ENCODE assay signal across 9 mouse cellular contexts in genomic region chr9:119320446-119320845, GRCm38 (mm10). TPM values are rescaled to one million over a fixed set of nuclear protein-coding genes. Genes with fewer than 3 reads are reported as not detected.
DNase-seq lines count a peak whose midpoint lies in the region; ATAC-seq and TF ChIP-seq lines count a peak whose summit lies in the region.
"Had no signal": no experiment of that assay in that cellular context is flagged by ENCODE, and none has a peak within 500 bp of the region (broad histone marks: within the 10 kb centered on the region; RNA-seq: fewer than 3 reads in every experiment).

No protein-coding gene starts in this region.

- no peak for TF ChIP-seq POLR2A in kidney, adult 2 months (IDR thresholded peaks at IDR 0.05; ENCODE audit: low read depth, low read length)

- H3K36me3 ChIP-seq in kidney, embryonic 16.5 days (ENCODE audit: insufficient read depth, low read length), result 0 out of 2 replicates have a peak, but pooled peaks cover 2% of the 10 kb centered on the region
- no peaks in the 10 kb centered on the region for H3K36me3 ChIP-seq in kidney, adult 2 months (ENCODE audit: control insufficient read depth, insufficient read depth, low read length)
- H3K36me3 ChIP-seq in embryonic facial prominence, embryonic 15.5 days, result no peaks in the 10 kb centered on the region
- H3K36me3 ChIP-seq in hindbrain, postnatal 0 days (ENCODE audit: insufficient read depth, low read length), result no peaks in the 10 kb centered on the region
- no peaks in the 10 kb centered on the region for H3K36me3 ChIP-seq in midbrain, embryonic 16.5 days (ENCODE audit: control insufficient read depth, insufficient read depth, low read length)

- ATAC-seq in kidney, embryonic 16.5 days (ENCODE audit: low FRiP score, low TSS enrichment), result no peak
- no peak for ATAC-seq in embryonic facial prominence, embryonic 15.5 days (ENCODE audit: insufficient number of reproducible peaks, low FRiP score, low TSS enrichment, low read depth)
- no peak for ATAC-seq in hindbrain, postnatal 0 days
- ATAC-seq in midbrain, embryonic 16.5 days, result no peak

- no peaks in the 10 kb centered on the region for H3K9me3 ChIP-seq in kidney, embryonic 16.5 days (ENCODE audit: low read length)
- no peaks in the 10 kb centered on the region for H3K9me3 ChIP-seq in embryonic facial prominence, embryonic 15.5 days (replicated peaks)
- H3K9me3 ChIP-seq in hindbrain, postnatal 0 days (ENCODE audit: low read length), result no peaks in the 10 kb centered on the region
- H3K9me3 ChIP-seq in midbrain, embryonic 16.5 days (replicated peaks; ENCODE audit: control insufficient read depth, low read length, poor library complexity, severe bottlenecking), result no peaks in the 10 kb centered on the region

- H3K27ac ChIP-seq in kidney, embryonic 16.5 days (ENCODE audit: low read length), result no peak overlapping the region
- H3K27ac ChIP-seq in kidney, adult 2 months (ENCODE audit: insufficient read depth, low read depth, low read length), result no peak overlapping the region
- no peak overlapping the region for H3K27ac ChIP-seq in embryonic facial prominence, embryonic 15.5 days (replicated peaks)
- H3K27ac ChIP-seq in hindbrain, postnatal 0 days, result no peak overlapping the region
- H3K27ac ChIP-seq in midbrain, embryonic 16.5 days (ENCODE audit: low read length), result no peak overlapping the region

- H3K9ac ChIP-seq in kidney, embryonic 16.5 days (replicated peaks; ENCODE audit: low read length), result no peak overlapping the region
- H3K9ac ChIP-seq in embryonic facial prominence, embryonic 15.5 days, result no peak overlapping the region
- no peak overlapping the region; the same call in 1 of the 2 replicates for H3K9ac ChIP-seq in hindbrain, postnatal 0 days (replicated peaks; ENCODE audit: low read length)
- H3K9ac ChIP-seq in midbrain, embryonic 16.5 days (ENCODE audit: low read depth, low read length), result peak overlapping the region; percentile 90; the same call in 1 of the 2 replicates

- 85% methylated on average over 7 of the region's 7 CpGs for WGBS in kidney, embryonic 16.5 days
- 80% methylated on average over 7 of the region's 7 CpGs for WGBS in kidney, adult 2 months
- 86% methylated on average over 7 of the region's 7 CpGs for WGBS in embryonic facial prominence, embryonic 15.5 days
- 88% methylated on average over 7 of the region's 7 CpGs for WGBS in hindbrain, postnatal 0 days
- 89% methylated on average over 7 of the region's 7 CpGs for WGBS in midbrain, embryonic 16.5 days

- H3K27me3 ChIP-seq in kidney, embryonic 16.5 days (ENCODE audit: insufficient read depth, low read length), result no peaks in the 10 kb centered on the region
- H3K27me3 ChIP-seq in kidney, adult 2 months (replicated peaks; ENCODE audit: control insufficient read depth, insufficient read depth, low read length), result no peaks in the 10 kb centered on the region
- no peaks in the 10 kb centered on the region for H3K27me3 ChIP-seq in embryonic facial prominence, embryonic 15.5 days
- no peaks in the 10 kb centered on the region for H3K27me3 ChIP-seq in hindbrain, postnatal 0 days (ENCODE audit: insufficient read depth, low read length)
- no peaks in the 10 kb centered on the region for H3K27me3 ChIP-seq in midbrain, embryonic 16.5 days (ENCODE audit: control insufficient read depth, insufficient read depth, low read depth, low read length)

- no peak for TF ChIP-seq CTCF in kidney, adult 2 months (conservative IDR thresholded peaks at IDR 0.05; ENCODE audit: insufficient read depth, insufficient read length, low read depth, low read length)
- no peak for TF ChIP-seq CTCF in hindbrain, postnatal 0 days (IDR thresholded peaks at IDR 0.05; ENCODE audit: low read depth)

- peaks cover 15% of the 10 kb centered on the region for H3K4me1 ChIP-seq in kidney, embryonic 16.5 days (ENCODE audit: insufficient read depth, low read length)
- peaks cover 4% of the 10 kb centered on the region; the same call in 1 of the 2 replicates for H3K4me1 ChIP-seq in kidney, adult 2 months (ENCODE audit: control insufficient read depth, insufficient read depth, low read length)
- H3K4me1 ChIP-seq in embryonic facial prominence, embryonic 15.5 days, result peaks cover 14% of the 10 kb centered on the region
- peaks cover 7% of the 10 kb centered on the region; the same call in 1 of the 2 replicates for H3K4me1 ChIP-seq in hindbrain, postnatal 0 days (ENCODE audit: insufficient read depth, low read length)
- H3K4me1 ChIP-seq in midbrain, embryonic 16.5 days (ENCODE audit: control insufficient read depth, insufficient read depth, low read length), result peaks cover 16% of the 10 kb centered on the region

- peak overlapping the region; percentile 89 for H3K4me2 ChIP-seq in kidney, embryonic 16.5 days (replicated peaks; ENCODE audit: low read depth, low read length)
- H3K4me2 ChIP-seq in embryonic facial prominence, embryonic 15.5 days (replicated peaks), result peak overlapping the region; percentile 98; the same call in 1 of the 2 replicates
- H3K4me2 ChIP-seq in hindbrain, postnatal 0 days (ENCODE audit: low read depth, low read length), result peak overlapping the region; percentile 94
- H3K4me2 ChIP-seq in midbrain, embryonic 16.5 days (ENCODE audit: low read length), result peak overlapping the region; percentile 87

- peak overlapping the region; percentile 88; the same call in 1 of the 2 replicates for H3K4me3 ChIP-seq in kidney, embryonic 16.5 days (ENCODE audit: low read length)
- H3K4me3 ChIP-seq in kidney, adult 2 months (ENCODE audit: insufficient read depth, low read depth, low read length), result no peak overlapping the region
- H3K4me3 ChIP-seq in embryonic facial prominence, embryonic 15.5 days (replicated peaks), result no peak overlapping the region
- no peak overlapping the region for H3K4me3 ChIP-seq in hindbrain, postnatal 0 days (ENCODE audit: low read length)
- peak overlapping the region; percentile 89; the same call in 1 of the 2 replicates for H3K4me3 ChIP-seq in midbrain, embryonic 16.5 days (ENCODE audit: low read depth, low read length)

- DNase-seq in kidney, adult 2 months, result no peak
- DNase-seq in hindbrain, postnatal 0 days (ENCODE audit: low spot score), result no peak
- no peak for DNase-seq in embryo, embryonic 10.5 days (ENCODE audit: low spot score)
- DNase-seq in right cerebral cortex, postnatal 36 days (ENCODE audit: low spot score in 2 of 2), result no peak
- no peak for DNase-seq in frontal cortex, adult 2 months (ENCODE audit: extremely low spot score in 1 of 2, low spot score in 1 of 2)

RNA-seq across cellular contexts. Expression of gene Oxsr1, which starts 1.8 kb away (rescaled TPM):
- polyA plus RNA-seq in kidney, embryonic 16.5 days (2015; fragmentation: Nextera tagmentation; extraction: Ambion mirVana), result 12.2 and 13.2 TPM in 2 replicates
- polyA plus RNA-seq in kidney, adult 2 months (2012; rRNA removed), result 16.2 and 16.3 TPM in 2 replicates
- polyA plus RNA-seq in embryonic facial prominence, embryonic 15.5 days (2015; fragmentation: Nextera tagmentation; extraction: Ambion mirVana), result 11.8 and 12.1 TPM in 2 replicates
- 39.6 and 41.0 TPM in 2 replicates for total RNA-seq in hindbrain, postnatal 0 days (2014; rRNA removed)
- 9.6 and 10.9 TPM in 2 replicates for polyA plus RNA-seq in hindbrain, postnatal 0 days (2015; fragmentation: Nextera tagmentation; extraction: Ambion mirVana)
- polyA plus RNA-seq in midbrain, embryonic 16.5 days (2015; fragmentation: Nextera tagmentation; extraction: Ambion mirVana), result 13.0 and 14.6 TPM in 2 replicates
- polyA plus RNA-seq in frontal cortex, adult 2 months (2012; rRNA removed), result 46.6 and 51.5 TPM in 2 replicates

RNA-seq across cellular contexts. Expression of gene Acaa1a, which starts 19.0 kb away (rescaled TPM):
- polyA plus RNA-seq in kidney, embryonic 16.5 days (2015; fragmentation: Nextera tagmentation; extraction: Ambion mirVana), result 142 and 152 TPM in 2 replicates
- polyA plus RNA-seq in kidney, adult 2 months (2012; rRNA removed), result 229 and 272 TPM in 2 replicates
- polyA plus RNA-seq in embryonic facial prominence, embryonic 15.5 days (2015; fragmentation: Nextera tagmentation; extraction: Ambion mirVana), result 117 and 120 TPM in 2 replicates
- total RNA-seq in hindbrain, postnatal 0 days (2014; rRNA removed), result 158 and 180 TPM in 2 replicates
- polyA plus RNA-seq in hindbrain, postnatal 0 days (2015; fragmentation: Nextera tagmentation; extraction: Ambion mirVana), result 91.1 and 91.5 TPM in 2 replicates
- polyA plus RNA-seq in midbrain, embryonic 16.5 days (2015; fragmentation: Nextera tagmentation; extraction: Ambion mirVana), result 113 and 116 TPM in 2 replicates
- 132 and 141 TPM in 2 replicates for polyA plus RNA-seq in frontal cortex, adult 2 months (2012; rRNA removed)

RNA-seq across cellular contexts. Expression of gene Myd88, which starts 20.8 kb away (rescaled TPM):
- polyA plus RNA-seq in kidney, embryonic 16.5 days (2015; fragmentation: Nextera tagmentation; extraction: Ambion mirVana), result 30.0 and 30.9 TPM in 2 replicates
- polyA plus RNA-seq in kidney, adult 2 months (2012; rRNA removed), result 16.4 and 17.4 TPM in 2 replicates
- 32.1 and 33.1 TPM in 2 replicates for polyA plus RNA-seq in embryonic facial prominence, embryonic 15.5 days (2015; fragmentation: Nextera tagmentation; extraction: Ambion mirVana)
- 3.8 and 3.9 TPM in 2 replicates for total RNA-seq in hindbrain, postnatal 0 days (2014; rRNA removed)
- 5.2 and 6.1 TPM in 2 replicates for polyA plus RNA-seq in hindbrain, postnatal 0 days (2015; fragmentation: Nextera tagmentation; extraction: Ambion mirVana)
- 5.2 and 5.8 TPM in 2 replicates for polyA plus RNA-seq in midbrain, embryonic 16.5 days (2015; fragmentation: Nextera tagmentation; extraction: Ambion mirVana)
- polyA plus RNA-seq in frontal cortex, adult 2 months (2012; rRNA removed), result 5.2 and 5.5 TPM in 2 replicates

RNA-seq across cellular contexts. Expression of gene Xylb, which starts 36.7 kb away (rescaled TPM):
- 34.7 and 35.8 TPM in 2 replicates for polyA plus RNA-seq in kidney, embryonic 16.5 days (2015; fragmentation: Nextera tagmentation; extraction: Ambion mirVana)
- polyA plus RNA-seq in kidney, adult 2 months (2012; rRNA removed), result 449 and 451 TPM in 2 replicates
- 5.5 and 7.7 TPM in 2 replicates for polyA plus RNA-seq in embryonic facial prominence, embryonic 15.5 days (2015; fragmentation: Nextera tagmentation; extraction: Ambion mirVana)
- 2.8 and 4.5 TPM in 2 replicates for total RNA-seq in hindbrain, postnatal 0 days (2014; rRNA removed)
- 3.2 and 3.3 TPM in 2 replicates for polyA plus RNA-seq in hindbrain, postnatal 0 days (2015; fragmentation: Nextera tagmentation; extraction: Ambion mirVana)
- 2.7 and 4.3 TPM in 2 replicates for polyA plus RNA-seq in midbrain, embryonic 16.5 days (2015; fragmentation: Nextera tagmentation; extraction: Ambion mirVana)
- polyA plus RNA-seq in frontal cortex, adult 2 months (2012; rRNA removed), result 6.8 and 7.3 TPM in 2 replicates
- total RNA-seq: monocyte, adult 5-6 weeks had no signal

RNA-seq across cellular contexts. Expression of gene Slc22a14, which starts 44.9 kb away (rescaled TPM):
- 0.08 and 0.12 TPM in 2 replicates for polyA plus RNA-seq in kidney, embryonic 16.5 days (2015; fragmentation: Nextera tagmentation; extraction: Ambion mirVana)
- 1.7 and 2.1 TPM in 2 replicates for polyA plus RNA-seq in kidney, adult 2 months (2012; rRNA removed)
- 0.08 TPM in 1 of 2 replicates, not detected in the other for polyA plus RNA-seq in embryonic facial prominence, embryonic 15.5 days (2015; fragmentation: Nextera tagmentation; extraction: Ambion mirVana)
- total RNA-seq in hindbrain, postnatal 0 days (2014; rRNA removed), result not detected in 2 replicates
- polyA plus RNA-seq in hindbrain, postnatal 0 days (2015; fragmentation: Nextera tagmentation; extraction: Ambion mirVana), result 0.14 TPM in 1 of 2 replicates, not detected in the other
- 0.11 TPM in 1 of 2 replicates, not detected in the other for polyA plus RNA-seq in midbrain, embryonic 16.5 days (2015; fragmentation: Nextera tagmentation; extraction: Ambion mirVana)
- not detected in 2 replicates for polyA plus RNA-seq in frontal cortex, adult 2 months (2012; rRNA removed)

Comparison
In these comparisons a context has a peak if more than half of its experiments do, and no peak if none do; other contexts are left out.
1. H3K4me3 ChIP-seq: peak in kidney, embryonic 16.5 days (single experiment) and midbrain, embryonic 16.5 days (single experiment); none in kidney, adult 2 months (single experiment), embryonic facial prominence, embryonic 15.5 days (single experiment) and hindbrain, postnatal 0 days (single experiment).
2. Peak in every context shown above with its lines, with median percentiles within 50 percentile points of each other: H3K4me2 ChIP-seq.